Mouse (Mus musculus) stomach, embryonic 15.5 days (tissue): Measurements from ENCODE around the gene Bcl11b. TPM values are rescaled to one million over a fixed set of nuclear protein-coding genes. Genes with fewer than 3 reads are reported as not detected.

ENCODE experiments used
- ATAC-seq: fragments of 200-750 bp; cut with Nextera tagmentation; 2 replicates; pipeline ENCODE4 v1.8.0; 2017; ENCODE audit warnings: low read depth, moderate number of reproducible peaks, moderate TSS enrichment; ENCODE audit not compliant: insufficient read depth, low FRiP score
- H3K27ac ChIP-seq: fragments of 300-500 bp; sonication (generic); 2 replicates; pipeline ENCODE4 v1.5.1; 2015; ENCODE audit warnings: mild to moderate bottlenecking, inconsistent platforms
- H3K27me3 ChIP-seq: fragments of 300-500 bp; sonication (generic); replicated peaks from 2 replicates; pipeline ENCODE4 v1.6.1; 2015; ENCODE audit warnings: inconsistent platforms
- H3K36me3 ChIP-seq: fragments of 300-500 bp; sonication (generic); 2 replicates; pipeline ENCODE4 v1.6.1; 2015; ENCODE audit warnings: inconsistent platforms
- H3K4me1 ChIP-seq: fragments of 300-500 bp; sonication (generic); 2 replicates; pipeline ENCODE4 v1.6.1; 2015; ENCODE audit warnings: inconsistent platforms
- H3K4me2 ChIP-seq: fragments of 300-500 bp; sonication (generic); 2 replicates; pipeline ENCODE4 v1.6.1; 2015; ENCODE audit warnings: mild to moderate bottlenecking, inconsistent platforms
- H3K4me3 ChIP-seq: fragments of 300-500 bp; sonication (generic); replicated peaks from 2 replicates; pipeline ENCODE4 v1.5.1; 2015; ENCODE audit warnings: inconsistent platforms
- H3K9ac ChIP-seq: fragments of 300-500 bp; sonication (generic); 2 replicates; pipeline ENCODE4 v1.6.1; 2015; ENCODE audit warnings: inconsistent platforms
- H3K9me3 ChIP-seq: fragments of 300-500 bp; sonication (generic); 2 replicates; pipeline ENCODE4 v1.6.1; 2016; ENCODE audit warnings: inconsistent platforms
- WGBS: fragments of 180-500 bp; shearing (Covaris S2); methylation state at CpG from one replicate; pipeline ENCODE4 v1.1.7; 2015; 5-methylcytosine and 5-hydroxymethylcytosine counted together
- polyA plus RNA-seq: library from polyadenylated mRNA; unstranded; fragments of >200 nt; fragmentation: Nextera tagmentation; extraction: Ambion mirVana; gene quantifications from 2 replicates; pipeline ENCODE4 v1.2.1, GENCODE M21; 2015

Bcl11b gene
- polyA plus RNA-seq, 1 experiment from 2014 or later: 5.7 TPM

- Histone ChIP-seq H3K4me1 (no peaks in the 10 kb centered on the region), H3K4me3 (no peak overlapping the region), H3K4me2 (no peak overlapping the region), H3K9ac (no peak overlapping the region), H3K36me3 (peaks cover 24% of the 10 kb centered on the region), H3K27ac (no peak overlapping the region), H3K9me3 (no peaks in the 10 kb centered on the region), H3K27me3 (no peaks in the 10 kb centered on the region)
- ATAC-seq: no peak
- 94% methylated on average over 32 of the region's 32 CpGs for WGBS
These were observed 88.0 kb downstream of the Bcl11b start for GRCm38 (mm10) chr12:107915396-107915795.

- Histone ChIP-seq H3K9me3 (no peaks in the 10 kb centered on the region), H3K4me2 (no peak overlapping the region), H3K4me3 (no peak overlapping the region), H3K9ac (no peak overlapping the region), H3K27me3 (no peaks in the 10 kb centered on the region), H3K4me1 (no peaks in the 10 kb centered on the region), H3K36me3 (no peaks in the 10 kb centered on the region), H3K27ac (no peak overlapping the region)
- 84% methylated on average over 11 of the region's 11 CpGs for WGBS
- ATAC-seq: no peak
These were observed 94.6 kb downstream of the Bcl11b start for GRCm38 (mm10) chr12:107908826-107909225.

- H3K4me2 ChIP-seq: no peak overlapping the region
- H3K36me3 ChIP-seq: no peaks in the 10 kb centered on the region
- H3K4me1 ChIP-seq: no peaks in the 10 kb centered on the region
- WGBS: 94% methylated on average over 3 of the region's 3 CpGs
- ATAC-seq: no peak
- H3K9me3 ChIP-seq: no peaks in the 10 kb centered on the region
- no peak overlapping the region for H3K9ac ChIP-seq
- no peak overlapping the region for H3K27ac ChIP-seq
- no peaks in the 10 kb centered on the region for H3K27me3 ChIP-seq
- H3K4me3 ChIP-seq: no peak overlapping the region
These were observed 98.1 kb downstream of the Bcl11b start for GRCm38 (mm10) chr12:107905333-107905732.

- Histone ChIP-seq H3K4me2 (no peak overlapping the region), H3K4me3 (no peak overlapping the region), H3K36me3 (no peaks in the 10 kb centered on the region), H3K27ac (no peak overlapping the region), H3K9me3 (no peaks in the 10 kb centered on the region), H3K4me1 (no peaks in the 10 kb centered on the region), H3K27me3 (no peaks in the 10 kb centered on the region), H3K9ac (no peak overlapping the region)
- WGBS: 80% methylated on average over 11 of the region's 11 CpGs
- no peak for ATAC-seq
These were observed 98.9 kb downstream of the Bcl11b start for GRCm38 (mm10) chr12:107904457-107904856.

- Histone ChIP-seq H3K36me3 (no peaks in the 10 kb centered on the region), H3K9ac (no peak overlapping the region), H3K27me3 (no peaks in the 10 kb centered on the region), H3K27ac (no peak overlapping the region), H3K9me3 (no peaks in the 10 kb centered on the region), H3K4me3 (no peak overlapping the region), H3K4me2 (no peak overlapping the region), H3K4me1 (no peaks in the 10 kb centered on the region)
- ATAC-seq: no peak
- 45% methylated on average over 9 of the region's 9 CpGs for WGBS
These were observed 99.5 kb downstream of the Bcl11b start for GRCm38 (mm10) chr12:107903949-107904348.

- H3K36me3 ChIP-seq: no peaks in the 10 kb centered on the region
- H3K9ac ChIP-seq: no peak overlapping the region
- WGBS: 88% methylated on average over 3 of the region's 3 CpGs
- no peak overlapping the region for H3K27ac ChIP-seq
- H3K4me2 ChIP-seq: no peak overlapping the region
- peaks cover 3% of the 10 kb centered on the region; the same call in 1 of the 2 replicates for H3K4me1 ChIP-seq
- H3K4me3 ChIP-seq: no peak overlapping the region
- ATAC-seq: no peak
- no peaks in the 10 kb centered on the region for H3K9me3 ChIP-seq
- no peaks in the 10 kb centered on the region for H3K27me3 ChIP-seq
These were observed 112.0 kb downstream of the Bcl11b start for GRCm38 (mm10) chr12:107891449-107891848.

GRCm38 (mm10) chr12:107890326-107890725 is 113.1 kb downstream of the Bcl11b start:
- whole genome bisulfite sequencing: 81% methylated on average over 7 of the region's 7 CpGs
- Histone ChIP-seq H3K9me3 (no peaks in the 10 kb centered on the region), H3K4me2 (no peak overlapping the region), H3K27ac (no peak overlapping the region), H3K27me3 (no peaks in the 10 kb centered on the region), H3K36me3 (no peaks in the 10 kb centered on the region), H3K4me1 (peaks cover 3% of the 10 kb centered on the region; the same call in 1 of the 2 replicates), H3K9ac (no peak overlapping the region), H3K4me3 (no peak overlapping the region)
- ATAC-seq: no peak

- Histone ChIP-seq H3K27ac (no peak overlapping the region), H3K36me3 (no peaks in the 10 kb centered on the region), H3K4me1 (peaks cover 3% of the 10 kb centered on the region; the same call in 1 of the 2 replicates), H3K4me3 (no peak overlapping the region), H3K4me2 (no peak overlapping the region), H3K9ac (no peak overlapping the region), H3K27me3 (no peaks in the 10 kb centered on the region), H3K9me3 (no peaks in the 10 kb centered on the region)
- ATAC-seq: no peak
- 61% methylated on average over 10 of the region's 10 CpGs for WGBS
These were observed 113.6 kb downstream of the Bcl11b start for GRCm38 (mm10) chr12:107889841-107890240.

GRCm38 (mm10) chr12:107888646-107889045 is 114.8 kb downstream of the Bcl11b start:
- WGBS: 41% methylated on average over 5 of the region's 5 CpGs

GRCm38 (mm10) chr12:107888049-107888448 is 115.4 kb downstream of the Bcl11b start:
- H3K4me3 ChIP-seq: no peak overlapping the region
- no peak overlapping the region for H3K9ac ChIP-seq
- H3K4me1 ChIP-seq: peaks cover 3% of the 10 kb centered on the region; the same call in 1 of the 2 replicates
- 56% methylated on average over 5 of the region's 5 CpGs for WGBS
- H3K9me3 ChIP-seq: no peaks in the 10 kb centered on the region
- no peak overlapping the region for H3K4me2 ChIP-seq
- H3K27me3 ChIP-seq: no peaks in the 10 kb centered on the region
- H3K27ac ChIP-seq: no peak overlapping the region; the same call in 1 of the 2 replicates
- H3K36me3 ChIP-seq: no peaks in the 10 kb centered on the region
- ATAC-seq: no peak

More at GRCm38 (mm10) chr12:107888646-107889045, 114.8 kb downstream of the Bcl11b start:
- H3K9me3 ChIP-seq: no peaks in the 10 kb centered on the region
- no peak overlapping the region for H3K4me2 ChIP-seq
- peak overlapping the region; percentile 13; the same call in 1 of the 2 replicates for H3K27ac ChIP-seq
- no peak overlapping the region for H3K9ac ChIP-seq
- no peak overlapping the region for H3K4me3 ChIP-seq
- no peak for ATAC-seq
- H3K27me3 ChIP-seq: no peaks in the 10 kb centered on the region
- peaks cover 3% of the 10 kb centered on the region; the same call in 1 of the 2 replicates for H3K4me1 ChIP-seq
- H3K36me3 ChIP-seq: no peaks in the 10 kb centered on the region

- Histone ChIP-seq H3K27me3 (no peaks in the 10 kb centered on the region), H3K4me3 (no peak overlapping the region), H3K9ac (no peak overlapping the region), H3K27ac (no peak overlapping the region), H3K4me1 (peaks cover 3% of the 10 kb centered on the region; the same call in 1 of the 2 replicates), H3K9me3 (no peaks in the 10 kb centered on the region), H3K36me3 (no peaks in the 10 kb centered on the region), H3K4me2 (no peak overlapping the region)
- 59% methylated on average over 6 of the region's 6 CpGs for WGBS
- no peak for ATAC-seq
These were observed 115.8 kb downstream of the Bcl11b start for GRCm38 (mm10) chr12:107887621-107888020.

- H3K9ac ChIP-seq: no peak overlapping the region
- no peak overlapping the region for H3K4me3 ChIP-seq
- no peaks in the 10 kb centered on the region for H3K27me3 ChIP-seq
- ATAC-seq: no peak
- 58% methylated on average over 6 of the region's 6 CpGs for WGBS
- H3K4me1 ChIP-seq: peaks cover 3% of the 10 kb centered on the region; the same call in 1 of the 2 replicates
- no peaks in the 10 kb centered on the region for H3K36me3 ChIP-seq
- H3K4me2 ChIP-seq: no peak overlapping the region
- H3K27ac ChIP-seq: no peak overlapping the region
- no peaks in the 10 kb centered on the region for H3K9me3 ChIP-seq
These were observed 118.9 kb downstream of the Bcl11b start for GRCm38 (mm10) chr12:107884330-107885065.
